Mouse (Mus musculus) spleen, postnatal 36 days (tissue): ENCODE measurements around the gene Cyp4x1.

Source experiments
- DNase-seq, 2 experiments: peaks; one replicate each; pipeline ENCODE4 v3.0.0; 2022; ENCODE audit warnings: low spot score in 2 of 2, mixed read lengths in 1 of 2

The Cyp4x1 gene

DNA sequence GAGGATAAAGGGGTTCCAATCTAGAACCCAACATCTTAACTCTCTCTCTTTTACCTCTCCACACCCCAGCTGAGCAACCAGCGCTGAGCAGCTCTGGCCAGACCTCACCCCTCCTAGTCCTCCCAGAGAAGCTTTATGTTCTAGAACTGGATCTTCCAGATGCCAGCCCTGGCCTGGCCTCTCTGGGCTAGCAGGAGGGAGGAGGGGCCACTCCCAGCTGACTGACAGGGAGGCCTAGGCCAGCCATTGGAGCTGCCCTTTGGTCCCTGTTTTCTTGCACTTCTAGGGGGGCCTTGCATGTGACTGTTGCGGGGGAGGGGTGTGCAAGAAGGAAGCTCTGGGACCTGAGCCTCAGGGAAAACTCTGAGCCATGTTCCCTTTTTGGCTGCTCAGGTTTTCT, 43.5 kb downstream of the Cyp4x1 start:
- no peak for DNase-seq

GRCm38 (mm10) chr4:115088611-115089338, 45.3 kb downstream of the Cyp4x1 start, which contains the start of gene Pdzk1ip1:
Pdzk1ip1 (plus strand) TSS chr4:115088708.
- peak; percentile 22 to 49 for DNase-seq

DNA sequence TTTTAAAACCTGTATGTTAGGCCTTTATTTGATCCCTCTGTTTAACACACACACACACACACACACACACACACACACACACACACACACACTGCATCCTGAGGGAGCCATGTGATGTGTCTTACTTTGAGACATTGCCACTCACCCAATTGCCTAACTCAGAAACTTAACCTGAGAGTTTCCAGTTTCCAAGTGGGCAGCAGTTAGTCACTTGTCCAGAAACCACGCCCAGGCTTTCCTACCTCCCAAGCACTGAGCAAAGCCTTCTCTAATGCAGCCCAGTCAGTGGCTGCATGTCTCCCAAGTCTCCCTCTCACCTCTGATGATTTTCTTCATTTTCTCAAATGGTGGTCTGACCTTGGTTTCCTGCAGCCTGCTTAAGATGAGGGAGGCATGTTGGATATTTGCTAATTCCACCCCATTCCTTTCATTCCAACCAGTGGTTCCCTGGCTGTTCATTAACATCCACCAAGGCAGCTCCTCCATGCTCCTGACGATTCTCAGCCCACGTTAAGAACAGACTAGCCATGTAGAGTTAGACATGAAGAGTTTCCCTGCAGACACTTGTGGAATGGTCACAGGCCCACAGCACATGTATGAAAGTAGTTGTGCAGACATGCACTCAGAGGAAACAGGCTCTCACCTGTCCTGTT, 47.2 kb downstream of the Cyp4x1 start:
- no peak for DNase-seq

DNA sequence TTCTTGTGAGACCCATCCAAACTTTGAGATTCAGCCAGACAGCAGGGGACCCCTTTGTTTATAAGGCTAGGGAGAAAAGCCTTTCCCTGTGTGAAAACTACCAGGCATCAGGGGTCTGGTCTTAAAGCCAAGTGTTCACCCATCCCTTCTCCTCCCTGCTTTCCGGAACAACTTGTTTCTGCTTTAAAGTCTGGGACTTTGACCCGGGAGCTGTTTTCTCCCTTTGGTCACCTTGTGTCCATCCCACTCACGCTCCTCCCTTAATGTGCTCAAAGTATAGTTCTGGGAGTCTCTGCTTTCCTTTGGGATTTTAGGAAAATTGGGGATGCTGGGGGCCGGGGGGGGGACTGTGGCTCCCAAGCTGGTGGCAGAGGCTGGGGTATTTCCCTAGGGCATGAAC, 47.8 kb downstream of the Cyp4x1 start:
- no peak for DNase-seq

DNA sequence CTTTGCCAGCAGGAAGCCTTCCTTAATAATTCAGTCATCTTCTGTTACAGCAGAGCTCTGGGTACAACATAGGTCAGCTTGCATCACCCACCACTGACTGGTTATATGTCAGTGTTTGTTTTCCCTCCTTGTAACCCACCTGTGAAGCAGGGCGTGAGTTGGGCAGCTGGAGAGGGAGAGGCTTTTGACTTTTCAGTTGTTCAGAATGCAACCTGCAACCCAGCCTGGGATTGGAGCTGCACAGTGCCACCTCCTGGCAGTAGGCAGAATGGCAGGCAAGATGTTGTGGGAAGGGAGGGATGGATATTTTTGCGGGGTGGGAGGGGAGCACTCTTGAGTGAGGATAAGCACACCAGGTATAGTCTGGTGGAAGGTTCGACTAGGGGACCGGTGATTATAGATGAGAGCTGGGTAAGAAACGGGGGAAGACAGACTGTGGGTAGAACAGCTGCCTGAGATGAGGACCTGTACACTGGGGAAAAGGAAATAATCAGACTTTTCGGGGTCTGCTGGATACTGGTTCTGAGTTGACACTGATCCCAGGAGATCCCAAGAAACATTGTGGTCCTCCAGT, 48.5 kb downstream of the Cyp4x1 start:
- DNase-seq, result peak; percentile 17 to 30

- no peak for DNase-seq
Measured at GRCm38 (mm10) chr4:115083031-115083430, 51.0 kb downstream of the Cyp4x1 start.

DNA sequence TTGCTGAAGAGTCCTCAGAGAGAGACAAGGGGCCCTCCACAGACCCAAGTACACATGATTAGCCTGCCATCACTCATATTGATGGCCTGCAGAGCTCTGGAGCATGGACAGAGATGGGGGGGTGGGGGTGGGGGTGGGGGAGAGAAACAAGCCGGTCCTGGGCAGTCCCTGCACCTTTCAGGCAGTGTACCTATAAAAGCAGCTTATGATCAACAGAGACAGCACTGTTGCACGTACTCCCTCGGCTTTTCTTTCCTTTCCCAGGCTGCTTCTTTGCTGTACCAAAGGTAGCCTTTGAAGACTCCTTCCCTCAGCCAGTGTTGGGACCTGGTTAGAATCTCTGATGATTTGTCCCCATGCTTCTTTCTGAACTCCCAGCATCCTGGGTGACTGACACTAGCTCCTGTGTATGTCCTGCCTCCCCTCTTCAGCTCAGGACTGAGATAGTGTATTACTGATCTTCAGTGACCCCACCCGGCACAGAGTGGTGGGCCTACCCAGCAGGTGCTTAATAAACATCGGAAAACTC, 54.2 kb downstream of the Cyp4x1 start:
- DNase-seq, result no peak

- DNase-seq, result no peak
Measured at GRCm38 (mm10) chr4:115078892-115079820, 54.9 kb downstream of the Cyp4x1 start.

DNA sequence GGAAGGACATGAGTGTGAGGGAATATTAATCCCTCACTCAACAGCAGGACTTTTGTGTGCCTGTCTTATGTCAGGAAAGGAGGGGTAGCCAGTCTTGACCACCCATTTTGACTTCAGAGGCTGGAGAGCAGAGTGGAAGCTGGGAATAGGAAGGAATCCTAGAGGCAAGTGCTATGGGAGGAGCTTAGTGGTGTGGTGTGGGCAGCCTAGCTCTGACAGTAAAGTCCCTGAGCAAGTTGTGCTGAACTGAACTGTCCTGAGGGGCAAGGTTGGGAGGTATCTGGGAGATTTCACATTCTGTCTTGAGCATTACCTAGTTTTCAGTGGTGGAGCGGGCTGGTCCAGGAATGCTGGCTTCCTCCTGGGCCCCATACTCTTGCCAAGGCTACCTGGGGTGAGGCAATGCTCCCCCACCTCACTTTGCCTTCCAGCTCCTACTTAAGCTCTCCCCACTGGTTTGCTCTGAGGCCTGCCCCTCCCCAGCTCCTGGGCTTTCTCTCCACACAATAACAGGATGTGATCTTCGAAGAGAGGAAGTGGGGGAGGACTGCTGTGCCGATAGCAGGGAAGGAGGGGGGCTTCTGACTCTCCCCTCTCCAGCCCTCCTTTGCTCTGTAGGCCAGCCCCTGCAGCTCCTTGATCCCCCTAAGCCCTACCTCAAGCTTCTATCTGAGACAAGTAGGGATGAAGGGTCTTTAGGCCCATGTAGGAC, 58.7 kb downstream of the Cyp4x1 start:
- DNase-seq, result peak in 1 of 2 experiments; percentile 25

- no peak for DNase-seq
Measured at GRCm38 (mm10) chr4:115074789-115075188, 59.3 kb downstream of the Cyp4x1 start.

- DNase-seq, result no peak
Measured at GRCm38 (mm10) chr4:115071668-115072067, 62.4 kb downstream of the Cyp4x1 start.

DNA sequence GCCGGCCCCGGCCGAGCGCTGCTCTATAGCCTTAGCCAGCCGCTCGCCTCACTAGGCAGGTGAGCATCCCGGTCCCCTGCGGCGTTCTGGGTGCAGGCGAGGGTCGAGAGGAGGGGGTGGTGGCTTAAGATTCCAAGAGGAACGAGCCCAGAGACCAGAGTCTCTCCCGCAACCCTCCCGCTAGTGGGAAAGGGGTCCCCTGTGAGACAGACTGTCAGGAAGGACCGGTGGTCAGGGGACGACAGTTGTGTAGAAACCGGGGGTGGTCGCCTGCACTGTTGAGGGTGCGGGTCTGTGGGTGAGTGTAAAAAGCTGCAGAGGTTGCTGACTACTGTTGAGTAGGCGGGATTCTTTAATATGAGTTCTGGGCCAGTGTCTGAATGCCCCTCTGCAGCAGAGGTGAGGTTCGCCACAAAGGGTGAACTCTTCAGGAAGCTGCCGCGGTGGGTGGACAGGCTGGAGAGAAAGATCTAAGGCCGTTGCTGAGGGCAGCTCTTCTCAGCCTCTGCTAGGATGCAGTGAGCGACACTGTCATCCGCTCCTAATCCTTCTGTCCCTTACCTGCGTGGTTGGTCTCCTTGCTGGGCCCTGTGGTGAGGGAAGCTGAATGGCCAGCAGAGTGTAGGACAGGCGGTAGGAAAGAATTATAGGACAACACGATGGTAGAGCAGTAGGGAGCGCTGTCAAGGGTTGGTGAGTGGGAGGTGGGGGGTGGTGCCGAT, 70.4 kb downstream of the Cyp4x1 start:
- DNase-seq, result no peak

DNA sequence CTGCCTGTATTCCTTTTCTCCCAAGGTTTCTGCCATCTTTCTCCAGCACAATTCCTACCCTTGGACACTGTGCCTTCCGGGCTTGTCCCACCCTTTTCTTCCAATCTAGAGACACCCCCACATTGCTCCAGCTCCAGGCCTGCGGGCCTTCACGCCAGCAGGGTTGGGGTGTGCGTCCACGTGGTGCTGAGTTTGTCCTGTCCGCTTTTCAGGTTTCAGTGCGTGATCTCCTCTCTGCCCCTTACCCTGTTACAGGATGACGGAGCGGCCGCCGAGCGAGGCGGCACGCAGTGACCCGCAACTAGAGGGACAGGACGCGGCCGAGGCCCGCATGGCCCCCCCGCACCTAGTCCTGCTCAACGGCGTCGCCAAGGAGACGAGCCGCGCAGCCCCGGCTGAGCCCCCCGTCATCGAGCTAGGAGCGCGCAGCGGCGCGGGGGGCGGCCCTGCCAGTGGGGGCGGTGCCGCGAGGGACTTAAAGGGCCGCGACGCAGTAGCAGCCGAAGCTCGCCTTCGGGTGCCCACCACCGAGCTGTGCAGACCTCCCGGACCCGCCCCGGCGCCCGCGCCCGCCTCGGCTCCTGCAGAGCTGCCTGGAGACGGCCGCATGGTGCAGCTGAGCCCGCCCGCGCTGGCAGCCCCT, 71.1 kb downstream of the Cyp4x1 start:
- DNase-seq, result no peak

GRCm38 (mm10) chr4:115062540-115062874, 71.6 kb downstream of the Cyp4x1 start:
- DNase-seq, result no peak

- no peak for DNase-seq
Measured at GRCm38 (mm10) chr4:115060753-115061152, 73.3 kb downstream of the Cyp4x1 start.

- no peak for DNase-seq
Measured at GRCm38 (mm10) chr4:115059871-115060270, 74.2 kb downstream of the Cyp4x1 start.

GRCm38 (mm10) chr4:115058871-115059590, 75.0 kb downstream of the Cyp4x1 start:
- peak; percentile 22 to 38 for DNase-seq

GRCm38 (mm10) chr4:115058317-115058761, 75.7 kb downstream of the Cyp4x1 start:
- DNase-seq, result peak in 1 of 2 experiments; percentile 14

DNA sequence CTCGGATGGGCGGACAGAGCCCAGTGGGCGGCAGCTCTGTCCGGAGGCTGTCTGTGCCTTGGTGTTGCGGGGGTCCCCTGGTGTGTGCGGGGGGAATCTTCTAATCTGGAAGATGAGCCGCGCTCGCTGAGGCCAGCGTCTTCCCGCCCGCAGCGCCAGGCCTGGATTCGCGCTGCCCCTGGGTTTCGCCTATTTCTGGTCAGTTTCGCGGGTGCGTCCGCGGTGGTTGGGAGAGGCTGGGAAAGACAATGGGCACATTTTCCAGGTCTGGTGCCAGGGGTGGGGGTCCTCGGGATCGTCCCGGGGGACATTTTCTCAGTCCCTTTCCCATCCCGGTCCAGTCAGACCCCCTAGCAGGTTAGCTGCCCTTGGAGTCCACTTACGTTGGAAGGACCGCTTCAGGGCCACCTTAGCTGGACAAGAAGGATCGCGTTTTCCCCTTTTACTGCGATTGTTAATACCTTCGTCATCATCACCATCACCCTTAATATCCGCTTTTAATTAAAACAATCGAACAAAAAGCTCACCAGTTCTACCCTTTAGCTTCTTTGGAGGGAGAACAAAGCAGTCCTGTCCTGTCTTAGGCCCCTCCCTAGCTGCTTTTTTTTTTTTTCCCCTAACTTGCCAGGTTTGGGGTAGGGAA, 76.3 kb downstream of the Cyp4x1 start:
- no peak for DNase-seq
